Mouse (Mus musculus): Measurements from ENCODE around the gene Ndufs1.
A peak's percentile ranks its signal among the peaks of the same experiment; 100 is the strongest.
"Not testable (repeated sequence)": the region's sequence is repeated elsewhere in the genome, so short reads cannot be mapped to it uniquely, and the experiment has no call there.

Gene Ndufs1

DNA sequence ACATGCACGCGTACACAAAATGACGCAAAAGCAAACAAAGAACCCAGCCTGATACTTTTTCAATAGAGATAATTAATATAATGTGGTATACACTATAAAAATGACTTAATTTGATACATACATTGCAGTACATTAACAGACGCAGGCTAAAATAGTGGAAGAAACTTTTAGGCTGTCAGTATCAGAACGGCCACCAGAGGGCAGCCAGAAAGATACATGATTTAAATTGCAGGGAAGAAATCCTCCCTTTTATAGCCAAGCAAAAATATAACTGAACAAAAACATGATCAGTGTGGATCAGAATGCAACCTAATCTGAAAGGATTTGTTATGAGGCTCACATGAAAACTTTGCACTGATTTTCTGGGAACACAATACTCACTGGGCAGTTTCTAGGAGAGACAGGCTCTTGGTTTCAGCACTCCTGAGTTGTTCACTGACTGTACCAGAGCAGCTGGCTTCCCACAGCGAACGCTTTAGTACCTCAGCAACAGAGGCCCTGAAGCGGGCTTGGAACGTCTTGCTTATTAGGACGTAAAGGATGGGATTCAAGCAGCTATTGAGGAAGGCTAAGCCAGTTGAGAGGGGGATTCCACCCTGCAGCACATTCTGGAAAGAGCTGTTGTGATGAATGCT lies 6.1 kb upstream of the Ndufs1 start:
- peak; percentile 30 for DNase-seq (ENCODE audit: low spot score)

DNA sequence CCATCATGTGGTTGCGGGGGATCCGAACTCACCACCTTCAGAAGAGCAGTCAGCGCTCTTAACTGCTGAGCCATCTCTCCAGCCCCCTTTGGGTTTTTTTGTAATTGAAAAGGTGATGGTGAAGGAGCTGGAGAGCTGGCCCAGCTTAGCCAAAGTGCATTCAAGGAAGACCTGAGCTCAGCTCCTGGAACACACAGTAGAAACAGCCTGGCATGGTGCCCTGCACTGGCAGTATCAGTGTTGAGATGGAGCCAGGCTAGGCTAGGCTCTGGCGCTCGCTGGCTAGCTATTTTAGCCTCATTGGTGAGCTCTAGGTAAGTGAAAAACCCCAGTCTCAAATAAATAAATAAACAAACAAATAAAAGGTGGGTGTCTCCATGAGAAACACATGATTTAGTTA lies 5.6 kb upstream of the Ndufs1 start:
- no peak for DNase-seq (ENCODE audit: low spot score)

DNA sequence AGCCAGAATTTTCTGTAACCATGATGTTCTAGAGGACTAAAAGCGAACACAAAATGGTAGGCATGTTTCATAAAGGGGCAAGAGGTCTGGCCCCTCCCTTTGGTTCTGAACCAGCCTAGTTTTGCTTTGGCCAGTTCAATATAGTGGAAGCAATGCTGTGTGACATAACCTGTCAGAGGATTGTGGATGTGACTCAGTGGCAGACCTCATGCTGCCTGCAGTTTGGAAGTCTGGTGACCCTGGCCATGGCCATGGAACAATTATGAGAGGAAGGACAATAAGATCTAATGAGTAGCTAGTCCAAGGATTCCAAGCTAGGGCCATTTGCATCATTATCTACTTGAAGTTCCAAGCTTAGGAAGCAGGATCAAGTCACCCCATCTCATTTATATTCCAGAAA lies 4.8 kb upstream of the Ndufs1 start:
- DNase-seq (ENCODE audit: low spot score), result no peak

DNA sequence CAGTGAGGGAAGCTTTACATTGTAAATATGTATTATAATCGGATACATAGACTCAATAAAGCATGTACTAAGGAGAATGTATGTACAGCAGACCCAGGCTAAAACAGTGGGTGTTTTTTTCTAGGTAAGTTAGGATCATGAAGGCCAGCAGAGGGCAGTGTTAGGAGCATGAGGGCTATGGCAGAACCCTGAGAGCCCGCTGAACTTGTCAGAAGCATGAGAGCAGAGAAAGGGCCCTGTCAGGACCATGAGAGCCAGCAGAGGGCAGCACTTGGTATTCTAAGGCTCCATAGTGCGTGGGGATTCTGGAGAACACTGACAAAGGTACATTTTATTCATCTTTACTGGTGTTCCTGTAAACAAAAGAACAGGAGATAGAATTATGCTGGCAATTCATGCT lies 4.4 kb upstream of the Ndufs1 start:
- peak; percentile 89 for DNase-seq (ENCODE audit: low spot score)

DNA sequence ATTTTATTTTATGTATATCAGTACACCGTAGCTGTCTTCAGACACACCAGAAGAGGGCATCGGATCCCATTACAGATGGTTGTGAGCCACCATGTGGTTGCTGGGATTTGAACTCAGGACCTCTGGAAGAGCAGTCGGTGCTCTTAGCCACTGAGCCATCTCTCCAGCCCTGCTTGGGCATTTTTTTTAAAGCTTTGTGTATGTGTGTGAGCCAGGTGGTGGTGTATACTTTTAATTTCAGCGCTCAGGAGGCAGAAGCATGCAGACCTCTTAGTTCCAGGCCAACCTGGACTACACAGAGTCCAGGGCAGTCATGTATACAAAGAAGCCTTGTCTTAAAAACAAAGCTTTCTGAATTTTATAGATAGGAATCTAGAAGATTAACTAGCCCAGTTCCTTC lies 3.9 kb upstream of the Ndufs1 start:
- DNase-seq (ENCODE audit: low spot score), result not testable (repeated sequence)

DNA sequence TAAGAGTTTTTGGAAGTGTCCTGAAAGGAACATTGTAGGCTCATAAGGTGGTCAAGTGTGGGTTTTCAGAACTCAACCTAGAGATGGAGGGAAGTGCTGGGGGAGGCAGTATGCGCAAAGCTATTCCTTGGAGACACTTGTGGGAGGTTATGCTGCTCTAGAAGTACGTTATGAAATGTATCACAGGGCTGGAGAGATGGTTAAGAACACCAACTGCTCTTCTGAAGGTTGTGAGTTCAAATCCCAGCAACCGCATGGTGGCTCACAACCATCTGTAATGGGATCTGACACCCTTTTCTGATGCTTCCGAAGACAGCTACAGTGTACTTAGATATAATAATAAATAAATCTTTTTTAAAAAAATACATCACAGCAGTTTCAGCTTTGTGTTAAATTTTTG lies 3.5 kb upstream of the Ndufs1 start:
- DNase-seq (ENCODE audit: low spot score), result no peak

DNA sequence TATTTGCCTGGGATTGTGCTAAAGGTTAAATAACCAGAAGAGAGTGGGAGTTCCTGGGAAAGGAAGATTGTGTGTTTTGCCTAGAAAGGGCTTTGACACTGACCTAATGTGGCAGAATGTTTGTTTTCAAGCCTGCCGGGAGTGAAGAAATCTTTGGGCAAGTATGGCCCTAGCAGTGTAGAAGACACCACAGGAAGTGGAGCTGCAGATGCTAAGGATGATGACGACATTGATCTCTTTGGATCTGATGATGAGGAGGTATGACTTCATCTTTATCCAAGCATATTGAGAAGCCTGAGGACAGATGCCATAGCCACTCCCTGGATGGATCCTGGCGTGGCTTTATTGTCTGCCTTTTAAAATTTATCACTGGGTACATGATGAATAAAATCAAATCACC lies 1.7 kb upstream of the Ndufs1 start:
- DNase-seq (ENCODE audit: low spot score), result no peak

DNA sequence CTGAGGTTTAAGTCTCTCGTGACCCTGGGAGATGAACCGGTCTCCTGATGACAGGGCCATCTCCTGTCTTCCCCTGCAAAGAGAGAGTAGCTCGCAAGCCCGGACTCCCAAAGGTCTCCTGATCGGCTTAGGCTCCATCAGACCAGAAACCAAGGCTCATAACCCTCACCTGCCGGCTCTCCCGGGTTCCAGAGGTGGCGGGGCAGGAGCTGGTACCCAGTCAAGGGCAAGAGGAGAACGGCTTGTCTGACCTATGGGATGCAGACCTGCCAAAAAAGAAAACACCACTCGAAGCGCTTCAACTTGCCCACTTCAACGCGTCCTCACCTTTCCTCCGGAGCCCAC lies 402 bp downstream of the Ndufs1 start:
- no peak for DNase-seq (ENCODE audit: low spot score)

DNA sequence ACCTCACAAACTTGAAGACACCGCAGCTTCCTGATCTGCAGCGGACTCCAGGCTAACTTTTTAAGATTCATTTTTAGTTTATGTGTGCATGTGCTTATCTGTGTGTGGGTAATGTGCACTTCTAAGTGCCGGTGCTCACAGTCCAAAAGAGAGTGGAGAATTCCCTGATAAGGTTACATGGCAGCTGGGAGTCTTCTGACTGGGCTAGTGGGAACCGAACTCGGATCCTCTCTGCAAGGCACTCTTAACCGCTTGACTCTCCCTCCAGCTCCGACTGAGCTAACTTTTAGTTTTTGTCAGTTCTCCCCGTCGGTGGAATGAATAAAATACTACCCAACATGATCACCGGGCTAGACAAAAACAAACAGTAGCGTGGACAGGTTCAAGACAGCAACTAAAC lies 780 bp downstream of the Ndufs1 start:
- no peak for DNase-seq (ENCODE audit: low spot score)

DNA sequence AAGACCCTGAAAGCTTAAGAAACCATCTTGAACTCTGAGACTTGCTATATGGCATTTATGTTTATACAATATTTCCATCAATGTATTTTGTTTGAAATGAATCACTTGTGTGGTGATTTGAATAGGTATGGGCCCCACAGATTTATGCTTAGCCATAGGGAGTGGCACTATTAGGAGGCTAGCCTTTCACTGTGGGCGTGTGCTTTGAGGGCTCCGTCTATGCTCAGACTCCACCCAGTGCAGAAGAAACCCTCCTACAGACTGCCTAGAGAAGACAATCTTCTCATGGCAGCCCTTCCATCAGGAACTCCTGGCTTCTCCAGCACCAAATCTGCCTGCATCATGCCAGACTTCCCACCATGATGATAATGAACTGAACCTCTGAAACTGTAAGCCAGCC lies 8.0 kb downstream of the Ndufs1 start:
- no peak for DNase-seq (ENCODE audit: low spot score)

DNA sequence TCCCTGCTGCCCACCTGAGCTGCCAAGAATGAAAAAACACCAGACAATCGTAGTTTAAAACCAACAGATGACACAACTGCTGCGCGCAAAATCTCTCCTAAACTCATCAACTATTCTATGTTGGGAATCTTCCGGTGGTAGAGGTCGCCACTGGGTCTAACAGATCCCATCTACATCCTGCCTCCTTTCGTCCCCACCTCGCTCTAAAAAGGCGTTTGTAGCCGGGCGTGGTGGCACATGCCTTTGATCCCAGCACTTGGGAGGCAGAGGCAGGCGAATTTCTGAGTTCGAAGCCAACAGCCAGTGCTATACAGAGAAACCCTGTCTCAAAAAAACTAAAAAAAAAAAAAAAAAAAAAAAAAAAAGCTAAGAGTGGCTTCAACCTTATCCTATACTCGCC lies 36.4 kb downstream of the Ndufs1 start:
- DNase-seq (ENCODE audit: low spot score), result no peak

DNA sequence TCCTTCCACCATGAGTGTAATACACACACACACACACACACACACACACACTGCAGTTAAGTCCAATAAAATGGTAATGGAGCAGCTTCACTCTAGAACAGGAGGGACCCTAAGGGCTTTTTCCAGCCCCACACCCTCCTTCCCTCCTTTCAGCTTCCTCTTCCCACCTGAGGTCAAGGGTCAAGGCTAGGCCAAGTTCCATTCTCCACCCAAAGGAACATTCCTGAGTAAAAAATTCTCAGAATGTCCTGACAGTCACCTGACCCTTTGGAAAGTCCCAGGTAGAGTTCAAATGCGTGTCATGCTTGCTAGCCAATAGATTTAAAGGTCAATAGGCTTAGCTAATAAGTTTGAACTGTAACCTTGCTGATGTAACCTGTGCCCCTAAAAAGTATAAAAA lies 38.0 kb downstream of the Ndufs1 start:
- DNase-seq (ENCODE audit: low spot score), result peak; percentile 73

DNA sequence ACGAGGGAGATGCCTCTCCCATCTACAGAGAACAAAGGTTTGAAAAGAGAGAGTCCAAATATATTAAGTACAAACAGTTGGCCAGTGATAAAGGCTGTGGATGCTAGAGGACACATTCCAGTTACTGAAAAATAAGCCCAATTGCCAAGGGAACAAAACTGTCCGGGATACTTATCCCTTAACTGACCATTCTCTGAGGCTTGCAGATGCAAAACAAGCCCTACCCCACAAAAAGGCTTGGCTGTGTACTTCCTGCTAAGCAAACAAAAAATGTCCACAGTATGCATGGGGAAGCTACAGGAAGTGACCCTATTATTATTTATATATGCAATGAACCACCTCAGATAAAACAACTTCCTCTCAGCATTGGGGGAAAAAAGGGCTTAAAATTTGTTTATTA lies 38.7 kb downstream of the Ndufs1 start:
- no peak for DNase-seq (ENCODE audit: low spot score)

DNA sequence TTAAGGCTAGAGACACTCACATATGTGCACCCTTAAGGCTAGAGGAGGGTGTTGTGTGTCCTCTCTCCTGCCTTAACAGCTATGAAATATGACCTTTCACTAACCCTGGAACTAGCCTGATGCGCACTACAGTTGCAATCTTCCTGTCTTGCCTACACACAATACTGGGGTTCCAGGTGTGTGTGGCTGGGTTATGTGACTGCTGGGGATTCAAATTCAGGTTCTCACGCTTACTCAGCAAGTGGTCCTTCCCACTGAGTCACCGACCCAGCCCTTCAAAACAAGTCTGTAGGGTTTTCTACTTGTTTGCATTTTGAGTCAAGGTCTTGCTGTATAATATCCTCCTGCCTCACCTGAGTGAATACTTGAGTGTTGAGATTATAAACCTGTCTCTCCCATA lies 42.1 kb downstream of the Ndufs1 start:
- DNase-seq (ENCODE audit: low spot score), result no peak

DNA sequence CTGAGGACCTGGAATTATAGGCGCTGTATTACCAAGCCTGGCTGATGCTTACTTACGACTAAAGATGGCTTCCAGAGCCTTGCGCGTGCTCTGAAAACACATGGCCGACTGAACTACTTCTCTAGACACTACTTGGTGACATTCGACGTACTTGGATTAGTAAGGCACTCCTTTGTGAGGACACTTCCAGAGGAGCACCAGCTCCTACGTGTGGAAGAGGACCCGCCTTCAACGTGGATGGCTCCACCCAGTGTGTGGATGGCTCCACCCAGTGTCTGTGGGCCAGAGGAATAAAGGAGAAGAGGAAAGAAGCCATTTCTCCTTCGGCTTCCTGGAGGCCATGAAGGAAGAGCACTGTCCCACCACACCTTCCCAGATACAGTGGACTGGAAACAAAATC lies 44.9 kb downstream of the Ndufs1 start:
- no peak for DNase-seq (ENCODE audit: low spot score)

DNA sequence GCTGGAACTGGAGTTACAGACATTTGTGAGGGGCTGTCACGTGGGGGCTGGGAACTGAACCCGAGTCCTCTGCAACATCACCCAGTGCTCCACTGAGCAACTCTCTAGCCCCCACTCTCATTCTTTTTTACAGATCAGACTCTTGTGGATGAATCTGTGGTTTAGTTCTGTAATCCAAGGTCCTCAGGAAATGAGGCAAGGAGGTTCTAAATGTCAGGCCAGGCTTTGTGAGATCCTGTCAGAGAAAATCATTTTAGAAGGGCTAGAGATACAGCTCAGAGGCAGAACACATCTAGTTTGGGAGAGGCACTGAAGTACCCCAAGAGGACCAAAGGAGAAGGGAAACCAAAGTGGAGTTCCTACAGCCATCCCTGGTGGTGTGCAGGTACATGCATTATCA lies 45.8 kb downstream of the Ndufs1 start:
- DNase-seq (ENCODE audit: low spot score), result no peak

DNA sequence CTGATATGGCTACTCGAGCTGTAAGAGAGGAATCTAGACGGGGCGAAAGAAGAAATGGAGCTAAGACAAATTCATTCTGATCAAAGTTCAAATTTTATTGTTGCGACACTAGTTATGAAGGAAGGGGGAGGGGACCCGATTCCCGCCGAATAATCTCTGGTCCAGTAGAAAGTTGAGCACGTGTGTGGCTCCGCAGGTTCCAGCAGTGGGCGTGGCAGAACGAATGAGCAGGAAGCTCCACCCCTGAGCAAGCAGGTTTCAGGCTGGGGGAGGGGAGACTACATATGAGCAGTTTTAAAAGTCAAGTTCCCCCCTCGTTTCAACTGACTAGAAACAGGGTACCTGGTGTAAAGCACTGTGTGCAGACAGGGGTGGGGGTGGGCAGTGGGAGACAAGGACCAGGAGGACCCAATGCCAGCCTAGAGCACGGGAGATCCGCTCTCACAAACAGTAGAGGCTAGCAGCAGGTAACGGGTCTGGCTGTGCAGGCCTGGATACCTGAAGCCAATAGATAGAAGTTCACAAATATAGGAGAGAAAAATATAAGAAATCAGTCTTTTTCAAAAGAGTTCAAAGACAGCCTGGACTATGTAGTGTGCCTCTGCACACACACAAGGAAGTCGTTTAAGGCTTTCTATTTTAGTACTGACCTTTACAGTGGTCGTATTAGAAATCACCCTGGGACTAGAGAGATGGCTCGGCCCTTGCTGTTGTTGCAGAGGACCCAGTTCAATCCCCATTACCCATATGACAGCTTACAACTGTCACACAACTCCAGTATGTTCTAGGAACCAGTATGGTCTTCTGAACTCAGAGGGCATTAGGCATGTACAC lies 46.6 kb downstream of the Ndufs1 start:
- DNase-seq (ENCODE audit: low spot score), result peak; percentile 55

DNA sequence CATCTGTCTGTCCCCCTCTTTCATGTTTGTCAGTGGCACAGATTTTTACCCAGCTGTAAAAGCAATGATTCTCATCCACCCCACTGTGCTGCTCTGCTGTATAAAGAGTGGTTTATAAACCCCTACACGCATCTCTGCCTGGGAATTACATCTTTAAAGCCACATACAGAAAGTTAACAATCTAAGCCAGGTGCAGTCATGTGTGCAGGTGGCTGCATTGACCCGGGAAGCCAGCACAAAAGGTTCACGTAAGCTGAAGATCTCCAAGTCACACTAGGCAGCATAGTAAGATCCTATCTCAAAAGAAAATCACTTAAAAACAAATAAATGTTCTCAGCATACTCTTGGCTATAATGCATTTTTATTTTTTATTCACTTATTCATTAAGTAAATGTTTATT lies 47.4 kb downstream of the Ndufs1 start:
- DNase-seq (ENCODE audit: low spot score), result no peak

DNA sequence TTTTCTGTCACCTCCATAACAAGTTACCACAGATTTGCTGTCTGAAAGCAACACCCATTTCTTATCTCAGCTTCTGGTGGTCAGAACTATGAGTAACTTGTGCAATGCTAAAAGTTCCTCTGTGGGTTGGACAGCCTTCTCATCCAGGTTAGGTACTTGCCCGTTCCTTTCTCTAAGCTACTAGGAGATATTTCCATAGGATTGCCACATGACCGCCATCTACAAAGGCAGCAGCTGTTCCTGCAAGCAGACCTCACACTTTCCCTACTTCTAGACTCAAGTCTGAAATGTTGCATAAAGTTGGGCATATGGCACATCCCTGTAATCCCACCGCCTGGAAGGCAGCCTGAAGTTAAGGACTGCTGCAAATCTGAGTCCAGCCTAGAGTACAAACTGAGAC lies 50.4 kb downstream of the Ndufs1 start:
- no peak for DNase-seq (ENCODE audit: low spot score)

DNA sequence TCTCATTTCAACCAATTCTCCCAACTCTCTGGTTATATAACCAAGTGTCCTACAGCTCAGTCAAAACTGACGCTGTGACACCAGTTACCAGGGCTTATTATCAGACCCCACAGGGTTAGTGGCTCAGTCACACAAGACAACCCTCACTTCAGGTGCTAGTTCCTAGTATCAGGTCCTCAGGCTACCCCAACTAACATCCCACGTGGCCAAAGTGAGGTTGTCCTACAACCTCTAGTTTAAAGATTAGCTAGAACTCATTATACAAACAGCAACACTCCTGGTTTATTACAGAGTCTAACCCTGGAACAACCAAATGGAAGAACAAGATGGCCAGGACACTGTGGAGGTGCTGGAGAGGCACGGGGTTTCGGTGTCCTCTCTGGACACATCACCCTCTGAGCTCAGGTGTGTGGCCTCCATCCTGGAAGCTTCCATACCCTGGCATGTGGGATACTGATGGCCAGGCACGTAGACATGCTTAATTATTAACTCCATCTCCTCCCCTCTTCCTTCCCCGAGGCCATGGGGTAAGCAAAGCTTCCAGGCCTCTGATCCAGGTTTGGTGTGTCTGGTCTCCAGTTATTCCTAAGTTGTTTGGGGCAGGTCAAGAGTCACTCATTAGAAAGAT lies 52.7 kb downstream of the Ndufs1 start:
- peak; percentile 89 for DNase-seq (ENCODE audit: low spot score)

DNA sequence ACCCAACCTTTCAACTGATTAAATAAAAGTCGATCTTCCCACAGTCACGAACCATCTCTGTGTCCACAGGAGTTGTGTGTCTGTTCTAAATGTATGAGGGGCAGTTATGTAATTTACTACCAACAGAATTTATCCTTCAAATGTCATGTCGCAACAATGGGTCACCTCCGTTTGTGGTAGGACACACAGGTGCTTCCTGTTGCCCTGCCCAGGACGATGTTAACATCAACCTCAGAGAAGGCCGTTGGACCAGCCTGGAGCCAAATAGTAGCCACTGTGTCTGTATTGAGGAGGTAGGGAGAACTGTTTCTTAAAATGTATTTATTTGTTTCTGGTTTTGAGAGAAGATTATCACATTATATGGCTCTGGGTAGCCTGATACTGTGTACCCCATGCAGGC lies 54.6 kb downstream of the Ndufs1 start:
- DNase-seq (ENCODE audit: low spot score), result no peak

DNA sequence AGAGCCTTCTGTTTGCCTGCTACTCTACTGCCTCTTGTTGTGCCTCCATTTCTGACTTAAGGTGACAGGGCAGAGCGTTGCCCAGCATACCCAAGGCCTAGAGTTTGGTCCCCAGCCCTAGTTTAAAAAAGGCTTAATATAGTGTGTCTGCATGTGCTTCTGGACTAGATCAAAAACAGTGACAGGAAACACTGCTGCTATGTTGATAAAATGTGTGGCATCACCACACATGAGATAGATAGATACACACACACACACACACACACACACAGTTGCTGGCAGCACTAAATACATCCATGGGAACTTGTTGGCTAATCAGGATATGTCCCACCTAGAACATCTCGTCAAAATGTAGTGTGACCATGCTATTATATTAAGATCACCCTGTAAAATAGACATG lies 56.3 kb downstream of the Ndufs1 start:
- no peak for DNase-seq (ENCODE audit: low spot score)

DNA sequence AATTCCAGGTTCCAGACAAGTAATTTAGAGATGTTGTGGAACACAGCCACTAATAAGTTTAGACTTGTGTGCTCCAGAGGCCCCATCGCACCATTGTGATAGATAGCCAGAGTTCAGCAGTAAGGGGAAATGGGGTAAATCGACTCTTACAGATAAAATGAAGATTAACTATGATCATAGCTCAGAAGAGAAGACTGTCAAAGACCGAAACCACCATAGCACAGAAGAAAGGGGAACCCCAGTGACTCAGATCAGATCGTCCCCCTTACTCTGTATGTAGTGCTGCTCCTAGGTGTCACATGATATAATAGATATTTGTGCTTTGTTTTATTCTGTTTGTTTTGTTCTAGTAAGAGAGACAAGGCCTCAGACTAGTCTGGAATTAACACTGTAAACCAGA lies 57.0 kb downstream of the Ndufs1 start:
- DNase-seq (ENCODE audit: low spot score), result no peak

DNA sequence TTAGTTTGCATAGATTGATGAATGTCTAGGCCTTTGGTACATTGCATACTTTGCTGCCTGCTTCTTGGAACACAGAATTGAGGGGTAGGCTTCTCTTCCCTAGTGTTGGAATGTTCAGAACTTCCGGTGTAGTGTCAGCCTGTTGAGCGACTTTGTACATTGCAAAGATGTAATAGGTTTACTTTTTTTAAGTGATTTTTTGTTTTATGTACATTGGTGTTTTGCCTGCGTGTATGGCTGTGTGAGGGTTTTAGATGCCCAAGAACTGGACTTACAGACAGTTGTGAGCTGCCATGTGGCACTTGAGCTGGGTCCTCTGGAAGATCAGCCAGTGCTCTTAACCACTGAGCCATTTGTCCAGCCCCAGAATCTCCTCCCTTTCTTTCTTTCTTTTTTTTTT lies 61.1 kb downstream of the Ndufs1 start:
- DNase-seq (ENCODE audit: low spot score), result no peak

Measured in yolk sac, embryonic 10.5 days (tissue).